Mouse (Mus musculus) 3134 (cell line): ENCODE data around the gene Ptprk.

ENCODE experiments used
- DNase-seq: peaks from one replicate; pipeline ENCODE4 v3.0.0-alpha.2; 2011; ENCODE audit warnings: low spot score; ENCODE audit not compliant: insufficient read length; ENCODE audit errors: extremely low read depth

The Ptprk gene

DNA sequence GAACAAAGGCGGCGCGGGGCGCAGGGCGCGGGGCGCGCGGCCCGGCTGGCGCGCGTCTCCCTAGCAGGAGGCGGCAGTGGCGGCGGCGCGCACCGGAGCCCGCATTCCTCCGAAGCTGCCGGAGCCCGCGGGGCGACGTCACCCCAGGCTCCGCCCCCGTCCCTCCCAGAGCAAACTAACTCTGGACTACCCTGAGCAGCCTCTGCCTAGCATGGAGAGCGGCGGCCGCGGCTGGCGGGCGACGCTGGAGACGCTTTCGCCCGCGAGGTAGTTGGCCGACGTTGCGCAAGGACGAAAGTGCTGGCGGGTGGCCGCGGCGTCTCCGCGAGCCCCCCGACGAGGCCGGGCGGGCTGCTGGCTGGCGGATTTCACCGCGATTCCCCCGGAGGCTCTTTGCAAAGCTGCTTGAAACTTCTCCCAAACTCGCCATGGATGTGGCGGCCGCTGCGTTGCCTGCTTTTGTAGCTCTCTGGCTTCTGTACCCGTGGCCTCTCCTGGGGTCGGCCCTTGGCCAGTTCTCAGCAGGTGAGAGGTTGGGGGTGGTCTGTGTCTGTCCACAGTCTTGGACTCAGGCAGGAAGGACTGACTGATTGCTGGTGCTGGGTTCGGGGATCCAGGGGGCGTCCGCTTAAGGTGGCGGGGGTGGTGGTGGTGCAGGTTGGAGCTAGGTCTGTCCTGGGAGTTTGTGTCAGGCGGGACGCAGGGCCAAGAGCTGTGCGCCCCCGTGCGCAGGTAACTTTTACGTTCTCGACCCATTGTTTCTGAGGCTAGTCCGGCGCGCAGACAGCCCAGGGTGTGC, at the start of gene Ptprk:
Gene Ptprk, plus strand, starts transcription at position 168 of the 799 bp plus-strand sequence.
- DNase-seq: peak; percentile 96

DNA sequence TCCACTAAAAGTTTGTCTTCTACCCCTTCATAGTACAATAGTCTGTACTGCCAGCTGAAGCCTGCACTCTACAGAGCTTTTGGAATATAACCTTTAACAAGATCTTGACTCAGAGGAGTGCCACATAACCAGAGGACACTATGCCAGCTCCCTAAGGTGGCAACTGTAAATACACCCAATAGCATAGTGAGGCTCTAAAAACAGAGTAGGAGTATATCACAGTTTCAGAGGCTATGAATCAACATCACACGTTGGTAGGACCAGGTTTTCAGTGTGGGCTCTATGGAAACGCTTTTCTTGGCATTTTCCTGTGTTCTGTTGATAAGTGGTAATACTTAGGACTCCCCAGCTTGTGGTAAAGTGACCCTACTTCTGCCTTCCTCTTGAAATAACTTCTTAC, 46.8 kb upstream of the Ptprk start:
- DNase-seq: no peak

DNA sequence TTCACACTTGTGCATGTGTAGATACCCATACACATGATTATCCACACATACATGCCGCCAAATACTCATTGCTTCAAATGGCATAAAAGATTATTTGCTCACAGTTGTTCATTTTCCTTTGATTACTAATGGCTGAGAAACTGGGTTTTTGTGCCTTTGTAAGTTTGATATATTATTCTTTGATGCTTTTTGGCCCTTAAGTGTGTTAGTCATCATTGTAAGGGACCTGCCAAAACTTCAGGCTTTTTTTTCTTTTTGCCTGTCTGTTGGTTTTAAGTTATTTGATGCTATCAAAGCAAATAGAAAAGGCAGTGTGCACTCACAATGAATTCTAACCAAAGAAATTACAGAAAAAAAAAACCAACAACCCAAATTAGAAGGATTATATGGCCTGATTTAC, 38.2 kb upstream of the Ptprk start:
- peak; percentile 13 for DNase-seq

DNA sequence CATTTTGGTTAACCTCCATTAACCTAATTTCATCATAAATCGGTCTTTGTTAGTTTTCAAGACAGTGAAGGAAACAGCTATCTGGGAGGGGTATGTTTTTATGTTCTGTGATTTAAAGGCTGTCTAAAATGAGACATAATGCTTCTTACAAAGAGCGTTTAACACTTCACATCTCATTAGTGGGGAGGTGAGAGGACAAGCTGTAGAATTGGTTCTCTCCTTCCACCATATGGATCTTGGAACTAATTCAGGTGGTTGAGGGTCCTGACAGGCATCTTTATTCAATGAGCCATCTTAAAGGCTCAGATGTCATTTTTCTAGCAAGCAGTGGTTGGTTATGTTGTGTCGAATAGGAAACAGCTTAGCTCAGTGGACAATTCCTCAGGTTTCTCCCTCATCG, 19.9 kb upstream of the Ptprk start:
- DNase-seq: no peak

DNA sequence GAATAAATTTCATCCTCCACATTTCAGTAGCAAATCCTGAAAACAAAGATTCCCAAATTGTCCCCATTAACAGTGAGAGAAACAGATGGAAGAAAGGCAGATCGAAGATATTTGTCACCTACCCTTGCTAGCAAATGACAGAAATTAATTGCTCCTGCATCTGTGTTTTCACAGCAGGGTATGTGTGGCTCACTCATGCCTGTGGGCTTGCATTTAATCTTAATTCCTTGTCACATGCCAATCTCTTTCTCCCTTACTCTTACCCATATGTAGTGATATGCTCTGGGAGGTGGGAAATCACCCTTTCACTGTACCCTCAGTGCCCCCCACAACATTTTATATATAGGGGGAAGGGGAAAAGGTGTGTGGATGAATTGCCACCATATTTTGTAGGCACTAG, 15.4 kb upstream of the Ptprk start:
- no peak for DNase-seq

DNA sequence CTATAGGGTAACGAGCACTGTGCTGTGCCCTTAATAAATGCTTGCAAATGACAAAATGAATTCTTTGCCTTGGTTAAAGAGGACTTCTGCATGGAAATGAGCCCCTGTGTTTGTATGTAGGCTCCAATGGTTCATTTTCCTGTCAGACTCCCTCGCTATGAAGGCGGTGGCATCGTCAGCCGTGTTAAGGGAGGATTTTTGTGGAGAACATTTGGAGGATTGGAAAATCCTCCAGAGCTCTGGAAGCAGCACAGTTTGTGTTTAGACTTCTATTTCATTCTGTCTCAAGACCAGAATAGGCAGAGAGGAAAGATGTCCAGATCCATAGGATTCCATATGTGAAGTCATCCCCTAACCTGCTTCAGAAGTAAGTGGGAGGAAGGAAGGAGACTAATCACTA, 6.6 kb upstream of the Ptprk start:
- DNase-seq: no peak

DNA sequence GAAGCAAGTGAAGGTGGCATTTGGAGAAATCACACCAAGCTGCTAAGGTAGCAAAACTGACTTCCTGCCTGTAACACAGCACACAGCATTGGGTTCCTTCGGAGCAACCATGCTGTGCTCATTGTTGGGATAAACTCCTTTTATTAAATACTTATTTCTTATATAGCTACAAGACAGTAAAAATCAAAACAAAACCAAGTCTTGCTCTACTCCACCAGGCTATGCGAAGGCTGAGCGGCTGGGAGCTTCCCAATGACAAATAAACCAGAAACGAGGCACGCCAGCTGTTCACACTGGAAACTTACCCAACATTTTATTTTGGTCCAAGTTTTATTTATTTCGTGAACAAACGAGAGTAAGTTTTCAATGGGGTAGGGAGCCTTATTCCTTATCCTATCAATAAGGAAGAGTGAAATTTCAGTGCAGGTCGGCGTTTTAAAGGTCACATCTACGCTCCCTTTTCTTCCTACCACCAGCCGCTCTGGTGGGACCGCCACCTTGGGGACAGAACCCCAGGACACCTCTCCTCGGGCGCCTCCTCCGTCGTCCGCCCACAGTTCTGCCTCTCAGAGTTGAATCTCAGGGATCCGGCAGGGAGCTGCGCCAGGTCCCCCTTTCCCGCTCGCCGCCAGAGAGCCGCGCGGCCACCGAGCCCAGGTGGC, 498 bp upstream of the Ptprk start:
- DNase-seq: no peak

DNA sequence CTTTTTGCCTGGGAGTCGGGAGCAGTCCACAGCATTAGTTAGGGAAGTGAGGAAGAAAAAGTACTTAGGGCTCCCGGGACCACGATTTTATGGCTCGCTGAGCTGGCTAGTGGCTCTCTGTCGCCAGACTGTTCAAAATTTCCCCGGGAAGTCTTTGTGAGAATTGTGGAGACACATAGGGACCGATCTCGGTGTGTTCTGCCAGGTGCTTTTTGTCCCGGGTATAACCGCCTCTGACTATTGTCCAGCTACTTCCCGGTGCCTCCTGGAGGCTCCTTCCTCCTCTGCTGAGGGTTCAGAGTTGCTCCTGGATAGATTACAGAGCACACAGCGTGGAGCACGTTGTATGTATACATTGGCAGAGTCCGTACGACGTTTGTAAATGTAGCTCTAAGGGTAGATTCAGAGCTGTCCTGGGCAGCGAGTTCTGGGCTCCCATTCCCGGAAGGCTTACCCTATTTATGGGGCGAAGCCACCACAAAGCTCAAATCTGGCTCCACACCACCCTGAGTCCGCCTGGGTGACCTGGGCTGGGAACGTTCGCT, 943 bp downstream of the Ptprk start:
- no peak for DNase-seq

DNA sequence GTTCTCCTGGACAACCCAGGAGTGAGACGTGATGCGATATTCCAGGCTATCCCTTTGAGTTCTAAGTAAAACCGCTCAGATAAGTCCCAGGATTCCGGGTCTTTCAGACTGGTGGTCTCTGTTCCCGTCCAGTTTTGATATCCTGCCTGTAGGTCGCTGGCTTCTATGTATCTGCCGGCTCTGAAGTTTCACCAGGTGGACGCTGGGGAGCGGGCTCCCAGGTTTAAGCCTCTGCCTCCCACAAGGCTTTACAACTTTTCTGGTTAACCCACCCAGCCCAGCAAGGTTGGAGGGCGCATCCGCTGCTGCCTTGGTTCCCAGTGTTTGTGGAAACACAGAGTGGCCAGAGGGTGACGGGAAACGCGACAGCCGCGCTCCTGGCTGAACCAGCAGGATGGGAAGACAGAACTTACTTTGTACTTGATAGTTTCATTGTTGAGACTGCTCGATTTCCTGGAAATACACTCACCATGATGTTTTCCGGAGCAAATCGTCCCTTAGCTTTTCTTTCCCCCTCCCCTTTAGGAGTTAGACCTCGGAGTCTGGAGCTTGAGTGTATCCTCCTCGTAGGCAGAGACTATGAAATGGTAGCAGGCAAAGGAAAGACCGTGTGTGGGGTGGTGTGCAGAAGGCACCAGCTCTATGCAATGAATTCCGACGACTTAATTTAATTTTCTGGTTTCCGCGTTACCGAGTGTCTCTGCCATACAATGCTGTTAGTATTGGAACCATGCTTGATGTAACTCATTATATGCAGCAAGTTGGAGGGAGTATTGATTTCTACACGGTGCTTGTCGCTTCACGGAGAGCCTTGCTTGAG, 1.6 kb downstream of the Ptprk start:
- peak; percentile 65 for DNase-seq

DNA sequence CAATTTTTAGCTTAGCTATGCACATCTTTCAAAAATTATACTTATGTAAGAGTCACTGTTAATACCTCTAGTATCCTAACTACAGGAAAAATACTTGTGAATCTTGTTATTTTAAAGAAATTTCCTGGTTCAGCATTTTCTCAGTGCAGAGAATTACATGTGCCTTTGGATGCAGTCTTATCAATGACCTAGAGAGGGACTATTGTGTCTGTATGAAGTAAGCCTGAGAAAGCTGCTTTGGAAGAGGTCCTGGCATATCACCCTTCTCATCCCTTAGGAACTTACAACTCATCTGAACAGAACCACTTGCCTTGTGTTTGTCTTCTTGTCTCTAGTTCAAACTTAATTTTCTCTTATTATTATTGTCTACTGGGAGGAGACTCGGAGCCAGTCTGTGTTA, 3.6 kb downstream of the Ptprk start:
- no peak for DNase-seq

DNA sequence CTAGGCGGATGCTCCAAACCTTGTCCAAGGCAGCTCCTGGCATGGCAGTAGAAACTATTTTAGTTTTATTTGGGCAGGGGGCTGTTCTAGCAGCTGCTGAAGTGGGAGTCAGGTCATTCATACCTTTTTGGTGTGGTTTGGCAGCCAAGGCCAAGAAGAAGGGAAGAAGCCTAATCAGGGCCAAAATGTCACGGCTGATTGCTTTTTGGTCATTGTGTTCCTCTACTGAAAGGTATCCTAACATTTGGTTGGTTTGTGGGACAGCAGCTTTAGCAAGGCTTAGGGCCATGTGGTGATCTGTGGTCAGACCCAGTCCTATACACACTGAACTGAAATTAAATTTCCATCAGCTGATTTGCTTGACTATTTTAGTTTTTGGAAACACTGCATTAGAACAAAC, 6.6 kb downstream of the Ptprk start:
- no peak for DNase-seq

DNA sequence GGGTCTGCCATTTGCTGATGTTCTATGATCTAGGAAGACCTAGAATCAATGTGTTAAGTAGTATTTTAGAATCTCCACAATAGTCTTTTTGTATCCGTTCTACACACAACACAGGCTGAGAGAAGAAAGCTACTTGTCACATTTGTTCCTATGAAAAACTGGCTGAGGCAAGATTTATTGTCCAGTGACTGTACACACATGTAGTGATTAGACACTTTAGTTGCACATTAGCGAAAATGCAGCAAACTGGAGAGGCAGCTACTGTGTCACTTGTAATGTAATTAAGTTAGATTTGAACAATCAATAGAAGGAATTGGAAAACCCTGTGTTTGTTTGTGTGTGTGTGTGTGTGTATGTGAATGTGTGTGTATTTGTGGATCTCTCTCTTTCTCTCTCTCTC, 8.6 kb downstream of the Ptprk start:
- no peak for DNase-seq

DNA sequence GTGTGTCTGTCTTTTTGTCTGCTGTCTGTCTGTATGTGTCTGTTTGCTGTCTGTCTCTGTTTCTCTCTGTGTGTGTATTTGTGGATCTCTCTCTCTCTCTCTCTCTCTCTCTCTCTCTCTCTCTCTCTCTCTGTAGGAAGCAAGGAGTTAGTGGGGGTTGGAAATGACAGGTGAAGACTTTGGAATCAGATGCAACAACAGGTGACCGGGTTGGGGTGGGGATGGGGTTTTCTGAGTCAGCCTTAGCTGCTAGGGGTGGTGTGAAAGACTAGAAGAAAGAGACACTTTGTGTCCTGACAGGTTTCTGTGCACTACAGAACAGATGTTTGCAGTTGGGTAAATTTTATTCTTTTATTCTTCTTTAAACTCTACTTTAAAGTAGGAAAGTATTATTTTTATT, 9.0 kb downstream of the Ptprk start:
- DNase-seq: no peak

DNA sequence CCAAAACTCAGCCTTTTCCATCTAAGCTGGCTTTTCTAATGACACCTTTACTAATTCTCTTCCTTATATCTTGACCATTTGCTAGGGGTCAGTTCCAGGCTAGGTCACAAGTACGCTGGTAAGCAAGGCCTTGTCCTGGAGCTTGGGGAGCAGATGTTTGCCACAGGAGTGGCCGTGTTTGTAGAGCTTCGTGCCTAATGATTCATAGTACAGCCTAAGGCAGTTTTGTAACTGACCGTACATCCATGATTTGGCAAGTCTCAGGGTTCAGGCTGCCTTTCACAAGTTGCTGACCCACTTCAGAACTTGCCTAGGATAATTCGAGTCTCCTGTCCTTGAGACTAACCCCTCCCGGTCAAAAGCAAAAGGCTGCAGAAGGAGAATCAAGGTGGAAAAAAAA, 12.7 kb downstream of the Ptprk start:
- DNase-seq: peak; percentile 35

DNA sequence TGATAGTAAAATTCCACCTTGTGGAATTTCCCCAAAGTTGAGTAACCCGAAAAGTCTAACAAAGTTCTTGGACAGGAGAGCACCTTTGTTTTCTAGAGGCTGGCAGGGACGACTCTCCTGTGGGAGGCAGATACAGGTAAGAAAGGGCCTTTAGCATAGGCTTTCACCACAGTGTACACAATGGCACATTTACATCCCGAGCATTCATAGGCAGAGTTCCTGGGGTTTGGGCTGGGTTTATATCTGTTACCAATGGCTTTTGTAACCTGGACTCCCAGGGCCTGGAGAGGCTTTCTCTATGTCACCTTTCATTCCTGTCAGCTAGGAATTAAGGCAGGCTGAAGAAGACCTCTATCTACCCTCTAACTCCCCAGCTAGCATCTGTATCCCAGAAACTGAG, 13.1 kb downstream of the Ptprk start:
- no peak for DNase-seq

DNA sequence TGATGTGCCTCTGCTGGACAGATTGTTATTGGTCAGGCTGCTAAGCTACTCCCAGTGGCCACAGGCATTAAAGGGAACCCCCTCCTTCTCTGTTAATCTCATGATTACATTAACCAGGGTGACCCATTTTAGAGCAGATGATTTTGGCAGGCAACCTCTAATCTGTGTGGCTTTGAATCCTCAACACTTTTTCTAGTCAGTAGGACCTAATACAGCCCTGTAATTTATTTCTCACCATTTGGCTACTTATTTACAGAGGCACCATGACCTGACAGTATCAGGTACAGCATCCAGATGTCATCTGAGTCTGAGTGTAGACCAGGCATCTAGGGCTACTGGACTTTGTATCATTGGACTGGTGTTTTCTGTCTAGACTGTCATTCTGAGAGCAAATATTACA, 21.4 kb downstream of the Ptprk start:
- no peak for DNase-seq

DNA sequence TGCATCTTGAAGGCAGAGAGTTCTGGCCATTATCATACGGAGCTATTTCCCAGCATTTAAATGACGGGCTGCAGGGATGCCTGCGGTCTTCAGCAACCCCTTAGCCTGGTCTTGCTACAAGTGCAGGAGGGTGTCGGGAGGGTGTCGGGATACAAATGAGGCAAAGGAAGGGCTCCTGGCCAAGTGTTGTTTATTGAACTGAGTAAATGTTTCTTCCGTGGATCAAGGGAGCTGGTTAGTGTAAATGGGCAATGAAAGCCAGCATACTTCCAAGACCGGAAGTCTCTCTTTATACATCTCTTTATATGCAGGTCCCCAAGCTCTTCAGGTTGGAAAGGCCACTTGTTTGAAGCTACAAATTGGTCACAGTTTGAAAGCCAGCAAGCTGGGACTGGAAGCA, 23.0 kb downstream of the Ptprk start:
- no peak for DNase-seq

DNA sequence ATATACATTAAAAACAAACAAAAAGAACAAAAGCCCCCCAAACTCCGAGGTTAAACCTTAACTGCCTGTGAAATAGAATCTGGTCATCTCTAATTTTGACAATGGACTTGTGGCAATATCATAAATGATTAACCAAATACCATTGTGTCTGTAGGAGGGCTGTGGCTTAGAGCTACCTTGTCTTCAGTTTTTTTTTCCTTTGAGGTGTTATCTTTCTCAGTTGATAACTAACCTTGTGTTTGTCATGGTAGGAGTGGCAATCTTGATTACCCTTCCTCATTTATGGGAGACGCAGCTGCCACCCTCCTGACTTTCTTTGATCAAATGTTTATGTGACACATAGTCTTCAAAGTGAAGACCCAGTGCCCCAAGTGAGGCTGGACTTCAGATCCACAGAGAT, 24.3 kb downstream of the Ptprk start:
- no peak for DNase-seq

DNA sequence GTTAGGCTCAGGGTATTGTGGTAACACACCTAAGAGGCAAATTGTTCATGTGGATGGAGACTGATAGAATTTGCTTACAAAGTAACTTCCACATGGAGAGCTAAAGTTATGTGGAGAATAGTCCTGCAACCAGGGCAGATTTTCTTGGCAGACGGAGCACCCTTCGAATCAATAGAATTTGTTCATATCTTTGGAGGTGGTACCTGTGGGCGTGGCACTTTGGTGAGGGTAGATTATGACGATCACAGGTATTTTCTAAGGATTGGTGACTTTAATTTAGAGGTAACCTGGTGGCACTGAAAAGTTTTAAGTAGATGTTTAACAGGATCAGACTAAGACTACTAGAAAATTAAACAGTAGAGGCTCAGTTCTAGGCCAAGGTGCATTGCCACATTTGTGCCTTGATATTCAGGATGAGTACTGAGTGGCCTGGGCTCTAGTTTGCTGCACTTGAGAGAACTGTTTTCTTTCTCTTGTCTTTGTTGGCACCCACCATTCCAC, 28.8 kb downstream of the Ptprk start:
- no peak for DNase-seq

DNA sequence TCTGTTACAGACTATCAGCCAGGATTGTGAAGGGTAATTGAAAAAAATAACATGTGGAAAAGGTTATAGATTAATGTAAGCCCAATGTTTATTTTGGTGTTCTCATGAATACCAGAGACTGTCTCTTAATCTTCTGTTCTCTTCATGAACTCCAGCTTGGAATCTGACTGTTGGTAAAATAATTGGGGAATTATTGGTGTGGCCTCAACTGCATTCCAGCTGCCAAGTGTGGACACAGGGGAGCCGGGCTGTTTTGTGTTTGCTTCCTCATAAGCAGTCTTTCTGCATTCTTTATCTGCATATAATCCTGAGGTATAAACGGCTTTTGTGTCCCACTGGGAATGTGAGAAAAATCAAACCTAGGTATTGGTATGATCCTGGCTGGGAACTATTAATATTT, 29.3 kb downstream of the Ptprk start:
- no peak for DNase-seq

DNA sequence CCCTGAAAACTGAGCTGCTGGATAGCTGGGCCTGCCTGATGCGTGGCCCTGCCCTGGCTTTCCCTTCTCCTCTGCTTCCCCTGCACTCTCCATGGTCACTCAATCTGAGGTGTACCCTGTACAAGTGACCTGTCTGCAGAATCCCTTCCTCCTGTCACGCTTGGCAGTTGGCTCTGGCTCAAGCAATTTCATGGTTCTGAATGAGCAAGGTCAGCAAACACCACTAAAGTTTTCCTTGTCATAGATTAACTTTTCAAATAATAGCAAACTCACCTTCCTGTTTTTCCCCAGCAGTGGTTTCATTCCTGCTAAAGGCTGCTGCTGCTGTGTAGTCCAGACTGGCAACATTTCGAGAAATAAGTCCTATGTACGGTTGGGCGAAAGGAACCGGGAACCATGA, 30.6 kb downstream of the Ptprk start:
- no peak for DNase-seq
